Mouse (Mus musculus) midbrain, embryonic 13.5 days (tissue): ENCODE results near the gene Slc38a11. TPM values are rescaled to one million over a fixed set of nuclear protein-coding genes. Genes with fewer than 3 reads are reported as not detected.
A peak's percentile ranks its signal among the peaks of the same experiment; 100 is the strongest.

Source experiments
- ATAC-seq: fragments of 200-750 bp; cut with Nextera tagmentation; 2 replicates; pipeline ENCODE4 v1.8.0; 2017; ENCODE audit warnings: mild to moderate bottlenecking, moderate TSS enrichment, moderate library complexity
- H3K27ac ChIP-seq: fragments of 300-500 bp; sonication (generic); 2 replicates; pipeline ENCODE4 v1.5.1; 2015; ENCODE audit warnings: inconsistent platforms, mild to moderate bottlenecking, moderate library complexity
- H3K27me3 ChIP-seq: fragments of 300-500 bp; sonication (generic); 2 replicates; pipeline ENCODE4 v1.6.1; 2015; ENCODE audit warnings: mild to moderate bottlenecking, inconsistent platforms
- H3K36me3 ChIP-seq: fragments of 300-500 bp; sonication (generic); 2 replicates; pipeline ENCODE4 v1.6.1; 2015; ENCODE audit warnings: mild to moderate bottlenecking, inconsistent platforms
- H3K4me1 ChIP-seq: fragments of 300-500 bp; sonication (generic); replicated peaks from 2 replicates; pipeline ENCODE4 v1.6.1; 2015; ENCODE audit warnings: inconsistent platforms
- H3K4me2 ChIP-seq: fragments of 300-500 bp; sonication (generic); replicated peaks from 2 replicates; pipeline ENCODE4 v1.6.1; 2015; ENCODE audit warnings: moderate library complexity, mild to moderate bottlenecking, inconsistent platforms
- H3K4me3 ChIP-seq: fragments of 300-500 bp; sonication (generic); replicated peaks from 2 replicates; pipeline ENCODE4 v1.5.1; 2015; ENCODE audit warnings: mild to moderate bottlenecking, inconsistent platforms
- H3K9ac ChIP-seq: fragments of 300-500 bp; sonication (generic); replicated peaks from 2 replicates; pipeline ENCODE4 v1.6.1; 2015; ENCODE audit warnings: mild to moderate bottlenecking, inconsistent platforms
- H3K9me3 ChIP-seq: fragments of 300-500 bp; sonication (generic); 2 replicates; pipeline ENCODE4 v1.6.1; 2016; ENCODE audit warnings: mild to moderate bottlenecking, inconsistent platforms
- WGBS: fragments of 180-500 bp; shearing (Covaris S2); methylation state at CpG from one replicate; pipeline ENCODE4 v1.1.7; 2015; 5-methylcytosine and 5-hydroxymethylcytosine counted together
- polyA plus RNA-seq: library from polyadenylated mRNA; unstranded; fragments of >200 nt; fragmentation: Nextera tagmentation; extraction: Ambion mirVana; gene quantifications from 2 replicates; pipeline ENCODE4 v1.2.1, GENCODE M21; 2015

The Slc38a11 gene
- polyA plus RNA-seq = 1.9 and 2.8 TPM in 2 replicates

- Histone ChIP-seq H3K27me3 (peaks cover 18% of the 10 kb centered on the region), H3K27ac (no peak within 1 kb of the TSS), H3K9ac (peak within 1 kb of the TSS; percentile 61; the same call in 1 of the 2 replicates), H3K9me3 (no peaks in the 10 kb centered on the region), H3K36me3 (no peaks in the 10 kb centered on the region), H3K4me3 (peak within 1 kb of the TSS; percentile 32), H3K4me2 (peak within 1 kb of the TSS; percentile 65), H3K4me1 (peaks cover 26% of the 10 kb centered on the region)
- WGBS = 2% methylated on average over 18 of the region's 18 CpGs
- peak; percentile 75 for ATAC-seq
These were observed at the start of gene Slc38a11 for GRCm38 (mm10) chr2:65363828-65364497. Gene Slc38a11 (minus strand): TSS chr2:65364034.

- Histone ChIP-seq H3K9me3 (no peaks in the 10 kb centered on the region), H3K4me3 (no peak overlapping the region), H3K4me2 (no peak overlapping the region), H3K9ac (no peak overlapping the region), H3K27me3 (no peaks in the 10 kb centered on the region), H3K27ac (no peak overlapping the region), H3K36me3 (no peaks in the 10 kb centered on the region), H3K4me1 (no peaks in the 10 kb centered on the region)
- ATAC-seq = no peak
- 96% methylated on average over 2 of the region's 2 CpGs for WGBS
These were observed 43.3 kb upstream of the Slc38a11 start for GRCm38 (mm10) chr2:65407110-65407509.

- H3K4me2 ChIP-seq = no peak overlapping the region
- WGBS = 89% methylated on average over 1 of the region's 1 CpGs
These were observed 41.6 kb upstream of the Slc38a11 start for GRCm38 (mm10) chr2:65405407-65405806.

GRCm38 (mm10) chr2:65402001-65402400, 38.2 kb upstream of the Slc38a11 start:
- H3K9ac ChIP-seq = no peak overlapping the region
- WGBS = 87% methylated on average over 5 of the region's 5 CpGs
- H3K4me3 ChIP-seq = no peak overlapping the region

More at GRCm38 (mm10) chr2:65405407-65405806, 41.6 kb upstream of the Slc38a11 start:
- H3K4me3 ChIP-seq = no peak overlapping the region
- ATAC-seq = no peak
- H3K9ac ChIP-seq = no peak overlapping the region
- H3K27me3 ChIP-seq = no peaks in the 10 kb centered on the region
- no peaks in the 10 kb centered on the region for H3K36me3 ChIP-seq
- no peaks in the 10 kb centered on the region for H3K4me1 ChIP-seq
- H3K9me3 ChIP-seq = no peaks in the 10 kb centered on the region
- H3K27ac ChIP-seq = no peak overlapping the region

GRCm38 (mm10) chr2:65399938-65400337, 36.1 kb upstream of the Slc38a11 start:
- no peaks in the 10 kb centered on the region for H3K4me1 ChIP-seq
- H3K27ac ChIP-seq = no peak overlapping the region
- H3K9me3 ChIP-seq = no peaks in the 10 kb centered on the region
- ATAC-seq = no peak
- H3K9ac ChIP-seq = no peak overlapping the region
- WGBS = 89% methylated on average over 5 of the region's 5 CpGs
- no peak overlapping the region for H3K4me2 ChIP-seq
- H3K4me3 ChIP-seq = no peak overlapping the region
- no peaks in the 10 kb centered on the region for H3K27me3 ChIP-seq
- no peaks in the 10 kb centered on the region for H3K36me3 ChIP-seq

More at GRCm38 (mm10) chr2:65402001-65402400, 38.2 kb upstream of the Slc38a11 start:
- Histone ChIP-seq H3K9me3 (no peaks in the 10 kb centered on the region), H3K4me2 (no peak overlapping the region), H3K27me3 (no peaks in the 10 kb centered on the region), H3K4me1 (no peaks in the 10 kb centered on the region), H3K36me3 (no peaks in the 10 kb centered on the region), H3K27ac (no peak overlapping the region)
- no peak for ATAC-seq

- no peaks in the 10 kb centered on the region for H3K9me3 ChIP-seq
- no peaks in the 10 kb centered on the region for H3K36me3 ChIP-seq
- no peak overlapping the region for H3K4me2 ChIP-seq
- H3K27ac ChIP-seq = no peak overlapping the region
- no peaks in the 10 kb centered on the region for H3K27me3 ChIP-seq
- no peak overlapping the region for H3K4me3 ChIP-seq
- ATAC-seq = peak; percentile 68
- peaks cover 4% of the 10 kb centered on the region; the same call in 1 of the 2 replicates for H3K4me1 ChIP-seq
- no peak overlapping the region for H3K9ac ChIP-seq
- 23% methylated on average over 3 of the region's 3 CpGs for WGBS
These were observed 32.3 kb upstream of the Slc38a11 start for GRCm38 (mm10) chr2:65396128-65396527.

GRCm38 (mm10) chr2:65393061-65393460, 29.2 kb upstream of the Slc38a11 start:
- Histone ChIP-seq H3K4me2 (no peak overlapping the region), H3K4me1 (peaks cover 4% of the 10 kb centered on the region; the same call in 1 of the 2 replicates), H3K27ac (no peak overlapping the region), H3K36me3 (no peaks in the 10 kb centered on the region), H3K4me3 (no peak overlapping the region), H3K9ac (no peak overlapping the region), H3K27me3 (no peaks in the 10 kb centered on the region), H3K9me3 (no peaks in the 10 kb centered on the region)
- 44% methylated on average over 4 of the region's 4 CpGs for WGBS
- ATAC-seq = peak; percentile 72

GRCm38 (mm10) chr2:65391322-65391721, 27.5 kb upstream of the Slc38a11 start:
- 90% methylated on average over 6 of the region's 6 CpGs for WGBS
- H3K27ac ChIP-seq = no peak overlapping the region
- no peak overlapping the region for H3K4me2 ChIP-seq
- no peak overlapping the region for H3K9ac ChIP-seq
- H3K4me1 ChIP-seq = peaks cover 4% of the 10 kb centered on the region; the same call in 1 of the 2 replicates
- ATAC-seq = no peak
- H3K27me3 ChIP-seq = no peaks in the 10 kb centered on the region
- no peaks in the 10 kb centered on the region for H3K9me3 ChIP-seq
- no peak overlapping the region for H3K4me3 ChIP-seq
- H3K36me3 ChIP-seq = no peaks in the 10 kb centered on the region

- Histone ChIP-seq H3K4me3 (no peak overlapping the region), H3K9me3 (no peaks in the 10 kb centered on the region), H3K27me3 (no peaks in the 10 kb centered on the region), H3K4me2 (no peak overlapping the region), H3K4me1 (no peaks in the 10 kb centered on the region), H3K27ac (no peak overlapping the region), H3K9ac (no peak overlapping the region), H3K36me3 (no peaks in the 10 kb centered on the region)
- 86% methylated on average over 6 of the region's 6 CpGs for WGBS
- no peak for ATAC-seq
These were observed 21.0 kb upstream of the Slc38a11 start for GRCm38 (mm10) chr2:65384815-65385214.

- no peak for ATAC-seq
- Histone ChIP-seq H3K9ac (no peak overlapping the region), H3K4me2 (no peak overlapping the region), H3K27me3 (no peaks in the 10 kb centered on the region), H3K27ac (no peak overlapping the region), H3K4me1 (peaks cover 3% of the 10 kb centered on the region), H3K36me3 (no peaks in the 10 kb centered on the region), H3K9me3 (no peaks in the 10 kb centered on the region), H3K4me3 (no peak overlapping the region)
- WGBS = 70% methylated on average over 4 of the region's 4 CpGs
These were observed 18.7 kb upstream of the Slc38a11 start for GRCm38 (mm10) chr2:65382485-65382884.

GRCm38 (mm10) chr2:65378425-65378824, 14.6 kb upstream of the Slc38a11 start:
- peaks cover 3% of the 10 kb centered on the region for H3K4me1 ChIP-seq
- no peak overlapping the region for H3K9ac ChIP-seq
- no peak overlapping the region for H3K4me2 ChIP-seq
- ATAC-seq = no peak
- H3K4me3 ChIP-seq = no peak overlapping the region
- WGBS = 54% methylated on average over 4 of the region's 4 CpGs
- H3K27me3 ChIP-seq = no peaks in the 10 kb centered on the region
- no peak overlapping the region for H3K27ac ChIP-seq
- H3K9me3 ChIP-seq = no peaks in the 10 kb centered on the region
- H3K36me3 ChIP-seq = no peaks in the 10 kb centered on the region

GRCm38 (mm10) chr2:65374410-65374809, 10.6 kb upstream of the Slc38a11 start:
- H3K4me3 ChIP-seq = no peak overlapping the region
- H3K27ac ChIP-seq = no peak overlapping the region
- 90% methylated on average over 5 of the region's 5 CpGs for WGBS
- H3K4me2 ChIP-seq = no peak overlapping the region
- H3K36me3 ChIP-seq = no peaks in the 10 kb centered on the region
- H3K4me1 ChIP-seq = peaks cover 3% of the 10 kb centered on the region
- no peaks in the 10 kb centered on the region for H3K9me3 ChIP-seq
- ATAC-seq = no peak
- H3K9ac ChIP-seq = no peak overlapping the region
- no peaks in the 10 kb centered on the region for H3K27me3 ChIP-seq

- no peaks in the 10 kb centered on the region for H3K4me1 ChIP-seq
- no peak overlapping the region for H3K27ac ChIP-seq
- WGBS = 96% methylated on average over 4 of the region's 4 CpGs
- no peak for ATAC-seq
- H3K4me2 ChIP-seq = no peak overlapping the region
- no peak overlapping the region for H3K4me3 ChIP-seq
- no peaks in the 10 kb centered on the region for H3K27me3 ChIP-seq
- H3K36me3 ChIP-seq = no peaks in the 10 kb centered on the region
- no peaks in the 10 kb centered on the region for H3K9me3 ChIP-seq
- H3K9ac ChIP-seq = no peak overlapping the region
These were observed 9.2 kb upstream of the Slc38a11 start for GRCm38 (mm10) chr2:65373076-65373475.
